Mouse (Mus musculus): Measurements from ENCODE around the gene Cped1.

DNA sequence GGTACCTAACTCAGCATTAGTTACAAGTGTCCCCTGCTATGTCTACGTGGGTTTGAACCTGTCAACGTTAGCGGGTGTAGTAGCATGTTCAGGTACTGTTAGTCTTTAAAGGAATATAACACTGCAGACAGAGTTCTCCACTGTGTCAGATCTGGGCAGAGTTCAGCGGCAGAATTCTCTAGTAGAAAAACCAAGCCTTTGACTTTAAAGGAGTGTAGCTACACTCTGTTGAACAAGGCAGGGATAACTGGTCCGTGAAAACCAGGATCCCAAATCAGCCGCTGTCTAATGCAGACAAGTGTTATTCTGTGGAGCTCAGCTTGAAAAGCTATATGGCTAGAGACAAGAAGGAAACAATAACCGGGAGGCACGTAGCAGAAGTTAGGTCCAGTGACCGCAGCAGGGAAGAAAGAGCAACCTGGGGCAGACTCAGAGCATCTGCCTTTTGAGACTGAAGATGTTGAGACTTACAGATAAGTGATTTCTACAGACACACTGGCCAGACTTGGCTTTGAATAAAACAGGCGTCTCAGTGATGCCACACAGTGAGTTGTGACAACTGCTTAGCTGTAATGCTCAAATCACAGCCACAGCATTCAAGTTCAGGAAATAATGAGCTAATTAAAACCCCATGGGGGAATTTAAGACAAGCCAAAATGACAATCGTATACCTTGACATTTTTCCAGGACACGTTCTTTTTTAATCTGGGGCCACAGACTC, 219.5 kb downstream of the Cped1 start:
- TF ChIP-seq EP300 (optimal IDR thresholded peaks at IDR 0.05) = no peak
- TF ChIP-seq CTCF (IDR thresholded peaks at IDR 0.05; ENCODE audit: low read depth) = no peak
